Mouse (Mus musculus) megakaryocyte, embryonic 14.5 days (primary cell): ENCODE results near the gene Fto.

Experiments used
- FLI1 ChIP-seq: IDR thresholded peaks from 2 replicates; pipeline ENCODE4 v1.6.1; 2012; ENCODE audit warnings: low read length, inconsistent platforms, mixed read lengths
- GATA1 ChIP-seq: IDR thresholded peaks from 3 replicates; pipeline ENCODE4 v1.6.1; 2012; ENCODE audit warnings: mixed read lengths, low read length, inconsistent platforms, borderline replicate concordance

- TF ChIP-seq GATA1, result no peak
- TF ChIP-seq FLI1, result no peak
Observed at GRCm38 (mm10) chr8:91709768-91710167, 396.4 kb downstream of the Fto start.
